Mouse (Mus musculus): ENCODE data around the gene Crocc2. TPM values are rescaled to one million over a fixed set of nuclear protein-coding genes. Genes with fewer than 3 reads are reported as not detected.

Crocc2 gene
- polyA plus RNA-seq (2015; fragmentation: Nextera tagmentation; extraction: Ambion mirVana), result 0.25 and 0.58 TPM in 2 replicates

GRCm38 (mm10) chr1:93168295-93168775 is at the start of gene Crocc2:
Crocc2 (plus strand) TSS chr1:93168725.

GRCm38 (mm10) chr1:93135036-93135526 is 33.4 kb upstream of the Crocc2 start, which contains the start of gene Agxt:
Agxt (plus strand) TSS chr1:93135240.

GRCm38 (mm10) chr1:93160501-93161133 is 7.9 kb upstream of the Crocc2 start, which contains the start of gene 2310007B03Rik:
2310007B03Rik (minus strand) TSS chr1:93160948.

GRCm38 (mm10) chr1:93235576-93236544 is 67.3 kb downstream of the Crocc2 start, which contains the start of gene Sned1:
Sned1 (plus strand) TSS chr1:93235841.

Small RNA genes within 50 kb of the gene (microRNA-seq; reads per million reads assigned to microRNA genes)
- gene Mir6901 (ENCODE audit: borderline replicate concordance, insufficient number of aligned reads), result not detected

Other genes starting within 250 kb of the Crocc2 start
- gene Capn10, start 234.3 kb upstream of the Crocc2 start, polyA plus RNA-seq (2015; fragmentation: Nextera tagmentation; extraction: Ambion mirVana), result 22.4 and 25.8 TPM in 2 replicates
- 0.47 and 0.58 TPM in 2 replicates for gene Gpr35, start 217.9 kb upstream of the Crocc2 start, polyA plus RNA-seq (2015; fragmentation: Nextera tagmentation; extraction: Ambion mirVana)
- gene Aqp12, start 162.4 kb upstream of the Crocc2 start, polyA plus RNA-seq (2015; fragmentation: Nextera tagmentation; extraction: Ambion mirVana), result 0.21 TPM in 1 of 2 replicates, not detected in the other
- 34.3 and 67.0 TPM in 2 replicates for gene Kif1a, start 66.8 kb upstream of the Crocc2 start, polyA plus RNA-seq (2015; fragmentation: Nextera tagmentation; extraction: Ambion mirVana)
- 9.1 and 12.7 TPM in 2 replicates for gene Agxt, start 33.5 kb upstream of the Crocc2 start, polyA plus RNA-seq (2015; fragmentation: Nextera tagmentation; extraction: Ambion mirVana)
- gene 2310007B03Rik, start 7.8 kb upstream of the Crocc2 start, polyA plus RNA-seq (2015; fragmentation: Nextera tagmentation; extraction: Ambion mirVana), result 0.27 and 0.28 TPM in 2 replicates
- gene Sned1, start 67.1 kb downstream of the Crocc2 start, polyA plus RNA-seq (2015; fragmentation: Nextera tagmentation; extraction: Ambion mirVana), result 6.1 and 8.1 TPM in 2 replicates
- 30.9 and 33.3 TPM in 2 replicates for gene Mterf4, start 137.2 kb downstream of the Crocc2 start, polyA plus RNA-seq (2015; fragmentation: Nextera tagmentation; extraction: Ambion mirVana)
- 31.6 and 46.4 TPM in 2 replicates for gene Ppp1r7, start 174.1 kb downstream of the Crocc2 start, polyA plus RNA-seq (2015; fragmentation: Nextera tagmentation; extraction: Ambion mirVana)
- 3.3 and 4.2 TPM in 2 replicates for gene Pask, start 174.8 kb downstream of the Crocc2 start, polyA plus RNA-seq (2015; fragmentation: Nextera tagmentation; extraction: Ambion mirVana)
- 0.19 and 0.39 TPM in 2 replicates for gene Ano7, start 205.2 kb downstream of the Crocc2 start, polyA plus RNA-seq (2015; fragmentation: Nextera tagmentation; extraction: Ambion mirVana)